ENCODE assay signal across 23 mouse cellular contexts in the genomic region with DNA sequence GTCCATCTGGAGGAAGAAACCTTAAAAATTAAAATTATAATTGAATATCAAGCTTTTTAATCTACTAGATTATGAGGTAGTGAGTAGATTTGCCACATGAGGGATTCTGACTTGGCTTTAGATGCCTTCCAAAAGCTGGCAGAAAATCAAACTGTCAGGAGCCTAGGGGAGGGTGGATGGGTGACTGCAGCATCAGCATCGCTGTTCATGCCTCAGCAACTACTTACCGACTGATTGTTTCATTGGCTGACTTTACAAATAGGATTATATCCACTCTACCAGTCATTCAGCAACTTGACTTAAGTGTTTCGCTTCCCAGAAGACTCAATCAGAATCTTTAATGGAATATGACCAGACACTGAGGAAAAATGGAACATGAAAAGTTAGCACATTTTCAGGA.
A peak's percentile ranks its signal among the peaks of the same experiment; 100 is the strongest.
DNase-seq lines count a peak whose midpoint lies in the region; ATAC-seq lines count a peak whose summit lies in the region.
"Had no signal": no experiment of that assay in that cellular context is flagged by ENCODE, and none has a peak within 500 bp of the region (broad histone marks: within the 10 kb centered on the region; RNA-seq: fewer than 3 reads in every experiment).

No protein-coding gene starts in this region.

- no peak overlapping the region for H3K4me2 ChIP-seq in hindbrain, embryonic 14.5 days (replicated peaks)
- H3K4me2 ChIP-seq in hindbrain, embryonic 11.5 days (replicated peaks; ENCODE audit: low read depth, low read length): no peak overlapping the region
- H3K4me2 ChIP-seq: intestine, embryonic 15.5 days; liver, embryonic 15.5 days; lung, embryonic 15.5 days; neural tube, embryonic 13.5 days; stomach, embryonic 15.5 days had no signal

- no peaks in the 10 kb centered on the region for H3K4me1 ChIP-seq in hindbrain, embryonic 14.5 days (replicated peaks; ENCODE audit: control insufficient read depth, insufficient read depth, low read length)
- no peaks in the 10 kb centered on the region for H3K4me1 ChIP-seq in hindbrain, embryonic 11.5 days (replicated peaks; ENCODE audit: control insufficient read depth, insufficient read depth, low read length)
- H3K4me1 ChIP-seq: heart, embryonic 10.5 days; intestine, embryonic 15.5 days; limb, embryonic 10.5 days; liver, embryonic 15.5 days; lung, embryonic 15.5 days; neural tube, embryonic 13.5 days; stomach, embryonic 15.5 days had no signal

- peak; percentile 38 to 44 for DNase-seq in cerebellum, postnatal 14 days
- no peak for DNase-seq in cerebellum, adult 8-10 months
- DNase-seq in hindbrain, embryonic 14.5 days (ENCODE audit: low spot score): peak; percentile 49
- DNase-seq in hindbrain, embryonic 11.5 days (ENCODE audit: low spot score): no peak
- DNase-seq in kidney, postnatal 36 days: peak; percentile 7 to 17
- DNase-seq in kidney, postnatal 25 days: no peak
- DNase-seq in Muller cell, postnatal 12 days (ENCODE audit: inconsistent ontology term): peak; percentile 65
- no peak for DNase-seq in thymus, adult 18-20 months
- DNase-seq: adrenal gland, postnatal 14 days; cerebellum, adult 9-11 months; gastrocnemius, adult 2 months; heart, postnatal 4 days; liver; lung, postnatal 4 days; thymus, postnatal 36 days had no signal

- H3K9me3 ChIP-seq in hindbrain, embryonic 14.5 days (ENCODE audit: control insufficient read depth, low read length): no peaks in the 10 kb centered on the region
- no peaks in the 10 kb centered on the region for H3K9me3 ChIP-seq in hindbrain, embryonic 11.5 days (ENCODE audit: control insufficient read depth, low read length)
- H3K9me3 ChIP-seq: heart, embryonic 10.5 days; intestine, embryonic 15.5 days; limb, embryonic 10.5 days; liver, embryonic 15.5 days; lung, embryonic 15.5 days; neural tube, embryonic 13.5 days; stomach, embryonic 15.5 days had no signal

- H3K4me3 ChIP-seq in hindbrain, embryonic 14.5 days (replicated peaks; ENCODE audit: low read length): no peak overlapping the region
- no peak overlapping the region for H3K4me3 ChIP-seq in hindbrain, embryonic 11.5 days (ENCODE audit: low read depth, low read length)
- H3K4me3 ChIP-seq: gastrocnemius, adult 2 months; heart, embryonic 10.5 days; intestine, embryonic 15.5 days; limb, embryonic 10.5 days; liver, embryonic 15.5 days; lung, embryonic 15.5 days; myocyte; neural tube, embryonic 13.5 days; stomach, embryonic 15.5 days had no signal

- no peak overlapping the region for H3K9ac ChIP-seq in hindbrain, embryonic 14.5 days
- no peak overlapping the region for H3K9ac ChIP-seq in hindbrain, embryonic 11.5 days (ENCODE audit: low read depth, low read length)
- H3K9ac ChIP-seq: intestine, embryonic 15.5 days; liver, embryonic 15.5 days; lung, embryonic 15.5 days; neural tube, embryonic 13.5 days; stomach, embryonic 15.5 days had no signal

- H3K27me3 ChIP-seq in hindbrain, embryonic 14.5 days (ENCODE audit: control insufficient read depth, insufficient read depth, low read length): no peaks in the 10 kb centered on the region
- H3K27me3 ChIP-seq in hindbrain, embryonic 11.5 days (ENCODE audit: control insufficient read depth, insufficient read depth, low read length): no peaks in the 10 kb centered on the region
- H3K27me3 ChIP-seq: intestine, embryonic 15.5 days; liver, embryonic 15.5 days; lung, embryonic 15.5 days; neural tube, embryonic 13.5 days; stomach, embryonic 15.5 days had no signal

- 47% methylated on average over 3 of the region's 3 CpGs for WGBS in hindbrain, embryonic 14.5 days
- WGBS in hindbrain, embryonic 11.5 days: 51% methylated on average over 3 of the region's 3 CpGs

- no peaks in the 10 kb centered on the region for H3K36me3 ChIP-seq in hindbrain, embryonic 14.5 days (replicated peaks; ENCODE audit: control insufficient read depth, insufficient read depth)
- H3K36me3 ChIP-seq in hindbrain, embryonic 11.5 days (ENCODE audit: control insufficient read depth, insufficient read depth, low read length): no peaks in the 10 kb centered on the region
- H3K36me3 ChIP-seq: heart, embryonic 10.5 days; intestine, embryonic 15.5 days; limb, embryonic 10.5 days; liver, embryonic 15.5 days; lung, embryonic 15.5 days; neural tube, embryonic 13.5 days; stomach, embryonic 15.5 days had no signal

- H3K27ac ChIP-seq in hindbrain, embryonic 14.5 days: no peak overlapping the region
- H3K27ac ChIP-seq in hindbrain, embryonic 11.5 days (ENCODE audit: low read depth, low read length): no peak overlapping the region
- H3K27ac ChIP-seq: gastrocnemius, adult 2 months; heart, embryonic 10.5 days; intestine, embryonic 15.5 days; limb, embryonic 10.5 days; liver, embryonic 15.5 days; lung, embryonic 15.5 days; neural tube, embryonic 13.5 days; stomach, embryonic 15.5 days had no signal

- ATAC-seq in hindbrain, embryonic 14.5 days (ENCODE audit: low FRiP score): no peak
- ATAC-seq in hindbrain, embryonic 11.5 days (ENCODE audit: low FRiP score): no peak
- ATAC-seq: intestine, embryonic 15.5 days had no signal

Comparison
In these comparisons a context has a peak if more than half of its experiments do, and no peak if none do; other contexts are left out.
1. DNase-seq: peak in cerebellum, postnatal 14 days (2 of 2), hindbrain, embryonic 14.5 days (single experiment), kidney, postnatal 36 days (2 of 2) and Muller cell, postnatal 12 days (single experiment); none in cerebellum, adult 8-10 months (single experiment), hindbrain, embryonic 11.5 days (single experiment), kidney, postnatal 25 days (0 of 2) and thymus, adult 18-20 months (0 of 2).